Mouse (Mus musculus) G1E-ER4 (cell line): ENCODE measurements around the gene Pfkfb4. TPM values are rescaled to one million over a fixed set of nuclear protein-coding genes. Genes with fewer than 3 reads are reported as not detected.

Source experiments
- GATA1 ChIP-seq: IDR thresholded peaks from one replicate; pipeline ENCODE4 v1.8.0; 2012; ENCODE audit warnings: low read length, inconsistent platforms
- polyA plus RNA-seq: library from polyadenylated mRNA; stranded (reverse); fragments of >175 nt; gene quantifications from 2 replicates; pipeline ENCODE4 v1.2.3, GENCODE M21; 2012

Pfkfb4 gene
- polyA plus RNA-seq, result 2.0 and 2.5 TPM in 2 replicates

- no peak for TF ChIP-seq GATA1
Observed at GRCm38 (mm10) chr9:108991428-108992084, at the start of gene Pfkfb4. Pfkfb4 (plus strand) TSS chr9:108991778.

GRCm38 (mm10) chr9:108945111-108945510, 46.5 kb upstream of the Pfkfb4 start:
- TF ChIP-seq GATA1, result no peak

GRCm38 (mm10) chr9:108945608-108946007, 46.0 kb upstream of the Pfkfb4 start:
- TF ChIP-seq GATA1, result no peak

- TF ChIP-seq GATA1, result no peak
Observed at GRCm38 (mm10) chr9:108949231-108949966, 42.2 kb upstream of the Pfkfb4 start.

- TF ChIP-seq GATA1, result no peak
Observed at GRCm38 (mm10) chr9:108949967-108950728, 41.4 kb upstream of the Pfkfb4 start.

GRCm38 (mm10) chr9:108953081-108953636, 38.4 kb upstream of the Pfkfb4 start, which contains the start of gene Col7a1:
Col7a1 (plus strand) TSS chr9:108953586.
- TF ChIP-seq GATA1, result no peak

- TF ChIP-seq GATA1, result no peak
Observed at GRCm38 (mm10) chr9:108955241-108955640, 36.3 kb upstream of the Pfkfb4 start.

- no peak for TF ChIP-seq GATA1
Observed at GRCm38 (mm10) chr9:108955846-108956245, 35.7 kb upstream of the Pfkfb4 start.

- TF ChIP-seq GATA1, result no peak
Observed at GRCm38 (mm10) chr9:108963577-108963976, 28.0 kb upstream of the Pfkfb4 start.

- no peak for TF ChIP-seq GATA1
Observed at GRCm38 (mm10) chr9:108964338-108964737, 27.2 kb upstream of the Pfkfb4 start.

- no peak for TF ChIP-seq GATA1
Observed at GRCm38 (mm10) chr9:108970623-108971022, 21.0 kb upstream of the Pfkfb4 start.

GRCm38 (mm10) chr9:108976483-108976882, 15.1 kb upstream of the Pfkfb4 start:
- no peak for TF ChIP-seq GATA1

- no peak for TF ChIP-seq GATA1
Observed at GRCm38 (mm10) chr9:108977966-108978365, 13.6 kb upstream of the Pfkfb4 start.

GRCm38 (mm10) chr9:108982498-108982897, 9.1 kb upstream of the Pfkfb4 start:
- no peak for TF ChIP-seq GATA1

- no peak for TF ChIP-seq GATA1
Observed at GRCm38 (mm10) chr9:108983209-108983608, 8.4 kb upstream of the Pfkfb4 start.

GRCm38 (mm10) chr9:108985710-108986109, 5.9 kb upstream of the Pfkfb4 start, which contains the start of gene Ucn2:
Ucn2 (plus strand) TSS chr9:108986010.
- TF ChIP-seq GATA1, result no peak
